Mouse (Mus musculus): ENCODE results near the gene Traf4. TPM values are rescaled to one million over a fixed set of nuclear protein-coding genes. Genes with fewer than 3 reads are reported as not detected.
"Not testable (repeated sequence)": the region's sequence is repeated elsewhere in the genome, so short reads cannot be mapped to it uniquely, and the experiment has no call there.

The Traf4 gene
- polyA plus RNA-seq, 1 experiment from 2014 or later = 181 TPM

DNA sequence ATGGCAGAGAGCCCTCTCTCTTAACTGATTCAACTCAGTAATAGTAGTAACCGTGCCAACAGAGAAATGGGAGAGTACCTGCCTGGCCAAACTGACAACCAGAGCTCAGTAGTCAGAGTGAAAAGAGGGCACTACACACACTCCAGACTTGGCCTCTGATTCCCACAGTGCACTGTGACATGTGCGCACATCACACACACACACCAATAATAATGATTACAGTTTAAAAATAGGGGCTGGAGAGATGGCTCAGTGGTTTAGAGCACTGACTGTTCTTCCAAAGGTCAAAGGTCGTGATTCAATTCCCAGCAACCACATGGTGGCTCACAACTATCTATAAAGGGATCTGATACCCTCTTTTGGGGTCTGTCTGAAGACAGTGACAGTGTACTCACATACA lies 27.4 kb downstream of the Traf4 start:
- Histone ChIP-seq H3K9me3 (replicated peaks) (no peaks in the 10 kb centered on the region), H3K36me3 (peaks cover 4% of the 10 kb centered on the region), H3K4me1 (no peaks in the 10 kb centered on the region), H3K27me3 (ENCODE audit: low read depth, poor library complexity, severe bottlenecking) (no peaks in the 10 kb centered on the region), H3K4me3 (no peak overlapping the region), H3K27ac (no peak overlapping the region)
- DNase-seq (ENCODE audit: low spot score) = no peak
- 88% methylated on average over 3 of the region's 3 CpGs for WGBS

DNA sequence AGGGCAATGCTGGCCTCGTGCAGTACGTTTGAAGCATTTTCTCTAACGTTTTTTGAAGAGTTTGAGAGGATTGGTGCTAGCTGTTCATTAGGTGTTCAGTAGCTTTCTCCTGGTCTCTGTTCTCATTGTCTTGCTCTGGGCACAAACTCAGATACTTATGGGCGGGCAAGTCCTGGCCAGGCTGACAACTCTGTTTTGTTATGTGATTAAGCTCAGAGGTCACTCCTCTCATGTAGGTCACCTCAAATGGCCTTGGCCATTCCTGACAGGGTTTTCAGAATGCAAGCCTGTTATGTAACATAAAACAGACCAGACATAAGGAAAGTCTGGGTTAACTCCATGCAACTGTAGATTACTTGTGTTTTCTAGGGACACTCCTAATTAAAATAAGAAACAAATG lies 27.8 kb downstream of the Traf4 start:
- H3K27ac ChIP-seq = no peak overlapping the region
- no peak overlapping the region for H3K4me3 ChIP-seq
- 0 out of 2 replicates have a peak, but pooled peaks cover 4% of the 10 kb centered on the region for H3K36me3 ChIP-seq
- no peaks in the 10 kb centered on the region for H3K27me3 ChIP-seq (ENCODE audit: low read depth, poor library complexity, severe bottlenecking)
- H3K9me3 ChIP-seq (replicated peaks) = no peaks in the 10 kb centered on the region
- DNase-seq (ENCODE audit: low spot score) = no peak
- 87% methylated on average over 4 of the region's 4 CpGs for WGBS
- no peaks in the 10 kb centered on the region for H3K4me1 ChIP-seq

DNA sequence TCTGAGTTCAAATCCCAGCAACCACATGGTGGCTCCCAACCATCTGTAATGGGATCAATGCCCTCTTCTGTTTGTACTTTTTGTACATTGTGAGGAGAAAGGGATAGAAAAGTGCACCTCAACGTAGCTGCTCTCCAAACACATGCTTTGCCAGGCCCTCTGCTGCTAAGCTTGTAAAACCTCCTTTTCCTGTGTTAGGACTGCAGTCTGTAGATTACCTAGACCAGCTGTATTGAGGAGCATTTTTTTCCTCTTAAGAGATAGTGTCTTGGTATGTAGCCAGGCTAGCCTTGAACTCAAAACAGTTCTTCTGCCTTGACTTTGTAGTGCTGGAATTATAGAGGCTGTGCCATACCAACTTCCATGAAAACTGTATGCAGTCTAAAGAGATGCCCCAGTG lies 29.3 kb downstream of the Traf4 start:
- Histone ChIP-seq H3K36me3 (peaks cover 11% of the 10 kb centered on the region), H3K4me3 (no peak overlapping the region), H3K27me3 (ENCODE audit: low read depth, poor library complexity, severe bottlenecking) (no peaks in the 10 kb centered on the region), H3K9me3 (replicated peaks) (no peaks in the 10 kb centered on the region), H3K27ac (no peak overlapping the region), H3K4me1 (no peaks in the 10 kb centered on the region)
- DNase-seq (ENCODE audit: low spot score) = no peak
- WGBS = 95% methylated on average over 1 of the region's 1 CpGs

DNA sequence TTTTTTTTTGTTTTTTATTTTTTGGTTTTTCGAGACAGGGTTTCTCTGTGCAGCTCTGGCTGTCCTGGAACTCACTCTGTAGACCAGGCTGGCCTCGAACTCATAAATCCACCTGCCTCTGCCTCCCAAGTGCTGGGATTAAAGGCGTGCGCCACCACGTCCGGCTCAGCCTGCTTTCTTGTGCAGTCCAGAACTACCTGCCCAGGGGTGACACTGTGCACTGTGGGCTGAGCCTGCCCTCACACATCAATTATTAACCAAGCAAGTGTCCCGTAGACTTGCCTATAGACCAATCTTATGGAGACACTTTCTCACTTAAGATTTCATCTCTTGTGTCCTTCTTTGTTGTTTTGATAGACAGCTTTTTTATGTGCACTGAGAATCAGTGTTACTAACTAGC lies 30.1 kb downstream of the Traf4 start:
- DNase-seq (ENCODE audit: low spot score); H3K27me3 ChIP-seq (ENCODE audit: low read depth, poor library complexity, severe bottlenecking); H3K9me3 ChIP-seq (replicated peaks); H3K4me1 ChIP-seq; H3K4me3 ChIP-seq; H3K27ac ChIP-seq: not testable (repeated sequence)
- WGBS = 92% methylated on average over 7 of the region's 7 CpGs
- peaks cover 12% of the 10 kb centered on the region for H3K36me3 ChIP-seq

DNA sequence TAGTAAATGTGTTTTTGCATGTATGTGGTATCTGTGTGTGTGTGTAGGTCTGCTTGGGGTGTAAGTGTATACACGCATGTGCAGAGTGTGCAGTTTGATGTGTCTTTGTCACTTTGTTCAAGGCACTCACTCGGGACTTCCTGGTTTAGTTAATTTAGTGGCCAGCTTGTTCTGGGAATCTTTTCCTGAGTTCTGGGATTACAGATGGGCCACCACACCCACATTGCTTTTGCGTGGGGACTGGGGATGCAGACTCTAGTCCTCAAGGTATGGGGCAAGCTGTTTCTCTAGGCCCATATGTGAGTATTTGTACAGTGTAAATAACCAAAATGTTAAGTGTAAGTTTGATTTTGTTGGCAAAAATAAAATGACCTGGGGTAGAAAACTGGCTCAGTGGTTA lies 31.0 kb downstream of the Traf4 start:
- Histone ChIP-seq H3K36me3 (peaks cover 16% of the 10 kb centered on the region), H3K4me3 (no peak overlapping the region), H3K9me3 (replicated peaks) (no peaks in the 10 kb centered on the region), H3K4me1 (no peaks in the 10 kb centered on the region), H3K27me3 (ENCODE audit: low read depth, poor library complexity, severe bottlenecking) (no peaks in the 10 kb centered on the region), H3K27ac (no peak overlapping the region)
- DNase-seq (ENCODE audit: low spot score) = no peak
- WGBS = 84% methylated on average over 3 of the region's 3 CpGs

DNA sequence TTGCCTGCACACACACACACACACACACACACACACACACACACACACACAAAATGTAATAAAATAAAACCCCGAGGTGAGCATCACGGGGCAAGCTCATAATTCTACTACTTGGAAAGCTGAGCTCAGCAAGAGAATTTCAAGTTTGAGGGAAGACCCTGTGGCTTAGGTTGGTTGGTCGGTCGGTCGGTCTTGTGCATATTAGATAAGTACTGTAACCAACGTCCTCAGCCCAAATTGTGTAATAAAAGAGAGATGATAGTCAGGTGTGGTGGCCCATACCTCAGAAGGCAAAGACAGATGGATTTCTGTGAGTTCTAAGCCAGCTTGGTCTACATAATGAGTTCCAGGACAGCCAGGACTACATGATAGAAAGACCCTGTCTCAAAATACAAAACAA lies 31.5 kb downstream of the Traf4 start:
- H3K9me3 ChIP-seq (replicated peaks) = no peaks in the 10 kb centered on the region
- no peaks in the 10 kb centered on the region for H3K27me3 ChIP-seq (ENCODE audit: low read depth, poor library complexity, severe bottlenecking)
- DNase-seq (ENCODE audit: low spot score) = no peak
- peaks cover 20% of the 10 kb centered on the region for H3K36me3 ChIP-seq
- H3K4me3 ChIP-seq = no peak overlapping the region
- WGBS = 89% methylated on average over 6 of the region's 6 CpGs
- no peak overlapping the region for H3K27ac ChIP-seq
- H3K4me1 ChIP-seq = no peaks in the 10 kb centered on the region

DNA sequence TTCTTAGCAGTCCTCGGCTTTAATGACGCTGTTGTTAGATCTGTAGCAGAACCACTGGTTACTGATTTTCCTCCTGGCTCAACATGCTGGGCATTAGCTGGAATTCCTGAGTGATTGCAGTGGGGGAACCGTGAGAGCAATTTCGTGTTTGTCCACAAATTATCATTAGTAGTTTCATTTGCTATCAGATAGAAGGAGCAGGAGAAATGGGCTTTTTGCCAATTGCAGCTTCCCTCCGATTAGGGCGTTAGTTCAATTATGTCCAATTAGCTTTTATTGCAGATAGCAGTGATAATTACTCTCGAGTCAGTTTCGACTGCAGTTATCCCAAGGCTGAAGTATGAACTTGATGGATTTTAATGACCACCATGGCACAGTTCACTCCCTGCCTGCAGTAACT lies 35.9 kb downstream of the Traf4 start:
- Histone ChIP-seq H3K9me3 (replicated peaks) (no peaks in the 10 kb centered on the region), H3K27me3 (ENCODE audit: low read depth, poor library complexity, severe bottlenecking) (no peaks in the 10 kb centered on the region), H3K4me1 (no peaks in the 10 kb centered on the region), H3K4me3 (no peak overlapping the region), H3K36me3 (peaks cover 22% of the 10 kb centered on the region), H3K27ac (no peak overlapping the region)
- no peak for DNase-seq (ENCODE audit: low spot score)
- 78% methylated on average over 8 of the region's 8 CpGs for WGBS

DNA sequence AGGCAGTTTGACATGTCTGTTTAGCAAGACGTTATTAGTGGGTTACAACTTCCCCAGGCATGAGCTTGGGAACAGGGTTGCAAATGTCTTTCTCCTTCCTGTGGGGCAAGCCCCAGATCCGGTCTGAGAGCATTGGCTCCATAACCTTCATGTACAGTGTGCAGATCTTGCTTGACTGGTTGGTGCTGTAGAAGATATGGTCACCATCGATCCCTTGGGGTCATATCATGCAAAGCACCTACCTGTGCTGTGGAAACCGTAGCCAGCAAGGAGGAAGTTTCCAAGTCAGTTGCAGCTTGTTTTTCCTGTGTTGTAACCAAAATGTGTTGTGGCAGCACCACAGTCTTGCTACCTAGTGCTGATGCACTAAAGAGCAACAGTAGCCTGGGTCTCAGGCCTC lies 38.6 kb downstream of the Traf4 start:
- H3K27ac ChIP-seq = no peak overlapping the region
- WGBS = 86% methylated on average over 4 of the region's 4 CpGs

DNA sequence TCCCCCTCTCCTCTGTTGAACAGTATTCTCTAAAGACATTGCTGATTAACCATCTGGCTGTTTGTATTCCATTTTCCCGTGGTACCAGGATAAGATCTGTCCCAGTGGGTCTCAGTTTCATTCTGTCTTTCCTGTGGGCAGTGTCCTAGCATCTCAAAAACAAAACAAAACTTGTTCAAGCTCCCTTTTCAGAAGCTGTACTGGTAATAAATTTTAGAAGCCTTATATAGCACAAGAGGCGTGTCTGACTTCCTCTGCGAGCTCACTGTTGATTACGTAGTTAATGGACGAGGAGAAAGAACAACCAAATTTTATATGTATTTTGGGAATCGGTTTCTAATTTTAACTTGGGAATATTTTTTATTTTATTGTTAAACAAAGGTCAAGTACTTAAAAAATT lies 39.7 kb downstream of the Traf4 start:
- H3K27ac ChIP-seq = no peak overlapping the region
- no peaks in the 10 kb centered on the region for H3K27me3 ChIP-seq (ENCODE audit: low read depth, poor library complexity, severe bottlenecking)
- H3K9me3 ChIP-seq (replicated peaks) = no peaks in the 10 kb centered on the region
- 86% methylated on average over 6 of the region's 6 CpGs for WGBS
- H3K4me3 ChIP-seq = no peak overlapping the region
- peaks cover 16% of the 10 kb centered on the region for H3K36me3 ChIP-seq
- H3K4me1 ChIP-seq = no peaks in the 10 kb centered on the region
- DNase-seq (ENCODE audit: low spot score) = no peak

More for the DNA sequence above, 38.6 kb downstream of the Traf4 start:
- Histone ChIP-seq H3K36me3 (peaks cover 24% of the 10 kb centered on the region), H3K27me3 (ENCODE audit: low read depth, poor library complexity, severe bottlenecking) (no peaks in the 10 kb centered on the region), H3K4me1 (no peaks in the 10 kb centered on the region), H3K9me3 (replicated peaks) (no peaks in the 10 kb centered on the region), H3K4me3 (no peak overlapping the region)
- DNase-seq (ENCODE audit: low spot score) = no peak

DNA sequence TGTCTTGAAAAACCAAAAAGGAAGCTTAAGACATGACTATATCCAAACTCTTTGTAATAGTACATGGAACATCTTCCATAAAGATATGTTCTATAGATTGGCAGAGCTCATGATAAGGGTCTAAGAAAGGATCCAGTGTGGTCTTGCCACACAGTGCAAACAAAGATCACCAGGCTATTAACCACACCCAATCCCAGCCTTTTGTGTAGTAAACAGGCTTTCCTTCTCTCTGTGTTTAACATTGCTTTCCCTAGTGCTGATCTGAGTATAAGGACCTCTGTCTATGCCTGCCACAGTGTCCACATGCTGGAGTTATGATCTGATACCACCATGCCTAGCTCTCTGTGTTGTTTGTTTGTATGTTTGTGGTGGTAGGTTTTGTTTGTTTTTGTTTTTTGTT lies 41.6 kb downstream of the Traf4 start:
- no peaks in the 10 kb centered on the region for H3K27me3 ChIP-seq (ENCODE audit: low read depth, poor library complexity, severe bottlenecking)
- H3K36me3 ChIP-seq = peaks cover 16% of the 10 kb centered on the region; the same call in 1 of the 2 replicates
- H3K27ac ChIP-seq = no peak overlapping the region
- no peak overlapping the region for H3K4me3 ChIP-seq
- 0 out of 2 replicates have a peak, but pooled peaks cover 3% of the 10 kb centered on the region for H3K4me1 ChIP-seq
- no peaks in the 10 kb centered on the region for H3K9me3 ChIP-seq (replicated peaks)
- DNase-seq (ENCODE audit: low spot score) = no peak

DNA sequence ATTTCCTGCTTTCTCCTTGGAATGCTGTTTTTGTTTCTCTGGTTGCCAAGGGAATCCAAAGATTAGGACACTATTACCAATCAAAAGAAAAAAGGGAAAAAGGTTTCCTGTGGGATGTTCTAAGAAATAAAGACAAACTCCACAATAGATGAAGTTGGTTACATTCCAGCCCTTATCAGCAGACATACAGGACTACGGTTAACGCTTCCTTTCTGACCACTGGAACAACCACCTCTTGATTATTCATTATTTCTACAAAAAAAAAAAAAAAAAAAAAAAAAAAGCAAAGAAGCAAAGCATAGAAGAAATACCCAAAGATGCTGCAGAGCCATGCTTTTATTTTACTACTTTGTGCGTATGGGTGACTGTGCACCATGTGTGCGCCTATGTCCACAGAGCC lies 42.6 kb downstream of the Traf4 start:
- WGBS = 95% methylated on average over 4 of the region's 4 CpGs
- no peaks in the 10 kb centered on the region for H3K27me3 ChIP-seq (ENCODE audit: low read depth, poor library complexity, severe bottlenecking)
- no peak for DNase-seq (ENCODE audit: low spot score)

DNA sequence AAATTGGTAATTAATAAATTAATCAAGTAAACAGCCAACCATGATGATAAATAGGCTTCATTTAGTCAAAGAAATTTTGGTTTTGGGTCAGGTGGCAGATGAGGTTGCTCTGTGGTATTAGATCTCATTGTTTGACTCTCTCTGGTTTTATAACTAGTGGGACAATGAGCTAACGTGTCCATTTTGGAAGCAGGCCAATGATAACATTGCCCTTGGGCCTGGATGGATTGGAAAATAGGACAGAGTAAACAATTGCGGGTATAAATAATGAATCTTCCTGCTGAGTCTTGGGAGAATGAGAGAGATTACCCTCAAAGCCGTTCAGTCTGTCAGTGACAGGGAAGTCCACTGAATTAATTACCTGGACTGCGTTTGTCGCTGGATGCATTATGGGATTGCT lies 44.2 kb downstream of the Traf4 start:
- DNase-seq (ENCODE audit: low spot score) = no peak
- H3K9me3 ChIP-seq (replicated peaks) = no peaks in the 10 kb centered on the region
- no peak overlapping the region for H3K27ac ChIP-seq
- no peaks in the 10 kb centered on the region for H3K27me3 ChIP-seq (ENCODE audit: low read depth, poor library complexity, severe bottlenecking)
- no peak overlapping the region for H3K4me3 ChIP-seq
- WGBS = 88% methylated on average over 5 of the region's 5 CpGs
- H3K4me1 ChIP-seq = peaks cover 12% of the 10 kb centered on the region
- peaks cover 14% of the 10 kb centered on the region; the same call in 1 of the 2 replicates for H3K36me3 ChIP-seq

More for the DNA sequence above, 42.6 kb downstream of the Traf4 start:
- Histone ChIP-seq H3K27ac (no peak overlapping the region), H3K36me3 (peaks cover 16% of the 10 kb centered on the region; the same call in 1 of the 2 replicates), H3K4me3 (no peak overlapping the region), H3K4me1 (0 out of 2 replicates have a peak, but pooled peaks cover 3% of the 10 kb centered on the region), H3K9me3 (replicated peaks) (no peaks in the 10 kb centered on the region)

DNA sequence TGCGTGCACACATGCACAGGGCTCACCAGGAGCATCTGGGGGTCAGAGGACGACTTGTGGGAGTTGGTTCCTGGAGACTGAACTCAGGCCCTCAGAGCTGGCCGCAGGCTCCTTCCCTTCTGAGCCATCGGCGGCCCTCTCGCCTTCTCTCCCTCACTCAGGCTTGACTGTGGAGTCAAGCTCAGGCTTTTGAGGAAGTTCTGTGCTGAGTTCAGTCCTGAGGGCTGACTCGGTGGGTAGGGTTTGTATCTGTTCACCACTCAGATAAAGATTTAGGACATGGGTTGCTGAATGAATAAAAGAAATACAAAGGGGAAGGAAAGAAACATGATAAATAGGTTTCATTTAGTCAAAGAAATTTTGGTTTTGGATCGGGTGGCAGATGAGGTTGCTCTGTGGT lies 45.5 kb downstream of the Traf4 start:
- WGBS = 86% methylated on average over 8 of the region's 8 CpGs
- Histone ChIP-seq H3K27ac (0 out of 2 replicates have a peak overlapping the region, but pooled peaks have one; percentile 30), H3K27me3 (ENCODE audit: low read depth, poor library complexity, severe bottlenecking) (no peaks in the 10 kb centered on the region), H3K9me3 (replicated peaks) (no peaks in the 10 kb centered on the region), H3K36me3 (peaks cover 14% of the 10 kb centered on the region; the same call in 1 of the 2 replicates), H3K4me1 (peaks cover 23% of the 10 kb centered on the region), H3K4me3 (no peak overlapping the region)
- DNase-seq (ENCODE audit: low spot score) = no peak

DNA sequence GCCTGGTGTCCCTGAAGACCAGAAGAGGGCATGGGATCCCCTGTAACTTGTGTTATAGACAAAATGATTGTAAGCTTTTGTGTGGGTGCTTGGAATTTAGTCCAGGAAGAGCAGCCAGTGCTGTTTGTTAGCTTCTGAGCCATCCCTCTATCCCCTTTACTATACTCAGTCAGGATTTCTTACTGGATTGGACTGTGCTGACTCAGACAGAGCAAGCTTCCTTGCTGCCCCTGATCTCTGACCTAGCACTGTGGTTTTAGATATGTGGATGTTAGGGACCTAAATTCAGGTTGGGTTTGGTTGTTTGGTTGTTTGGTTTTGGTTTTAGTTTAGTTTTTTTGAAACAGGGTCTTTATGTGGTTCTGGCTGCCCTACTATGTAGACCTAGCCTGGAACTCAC lies 46.9 kb downstream of the Traf4 start:
- H3K9me3 ChIP-seq (replicated peaks) = no peaks in the 10 kb centered on the region
- peaks cover 34% of the 10 kb centered on the region for H3K4me1 ChIP-seq
- H3K27me3 ChIP-seq (ENCODE audit: low read depth, poor library complexity, severe bottlenecking) = no peaks in the 10 kb centered on the region
- no peak for DNase-seq (ENCODE audit: low spot score)
- no peak overlapping the region for H3K27ac ChIP-seq
- peaks cover 11% of the 10 kb centered on the region; the same call in 1 of the 2 replicates for H3K36me3 ChIP-seq
- no peak overlapping the region for H3K4me3 ChIP-seq

Measured in limb, embryonic 10.5 days (tissue).